Mouse (Mus musculus) megakaryocyte, embryonic 14.5 days (primary cell): ENCODE measurements around the gene B3galt6. TPM values are rescaled to one million over a fixed set of nuclear protein-coding genes. Genes with fewer than 3 reads are reported as not detected.

Source experiments
- H3K27me3 ChIP-seq: replicated peaks from 2 replicates; pipeline ENCODE3; 2012; ENCODE audit warnings: inconsistent platforms
- H3K36me3 ChIP-seq: replicated peaks from 2 replicates; pipeline ENCODE3; 2012; ENCODE audit warnings: low read length, inconsistent platforms, mixed read lengths
- H3K4me1 ChIP-seq: 2 replicates; pipeline ENCODE4 v1.6.1; 2012; ENCODE audit warnings: inconsistent platforms
- H3K4me3 ChIP-seq: replicated peaks from 2 replicates; pipeline ENCODE3; 2012; ENCODE audit warnings: moderate library complexity, mild to moderate bottlenecking, inconsistent platforms
- H3K9me3 ChIP-seq: 2 replicates; pipeline ENCODE4 v1.6.1; 2012; ENCODE audit warnings: inconsistent platforms
- FLI1 ChIP-seq: IDR thresholded peaks from 2 replicates; pipeline ENCODE4 v1.6.1; 2012; ENCODE audit warnings: low read length, inconsistent platforms, mixed read lengths
- GATA1 ChIP-seq: IDR thresholded peaks from 3 replicates; pipeline ENCODE4 v1.6.1; 2012; ENCODE audit warnings: mixed read lengths, low read length, inconsistent platforms, borderline replicate concordance
- polyA plus RNA-seq: library from polyadenylated mRNA; stranded (reverse); fragments of >175 nt; gene quantifications from 2 replicates; pipeline ENCODE4 v1.2.3, GENCODE M21; 2012; ENCODE audit warnings: low replicate concordance; ENCODE audit not compliant: insufficient read depth

Gene B3galt6
- polyA plus RNA-seq: 3.3 and 5.3 TPM in 2 replicates

- Histone ChIP-seq H3K4me3 (peak within 1 kb of the TSS; percentile 99), H3K9me3 (no peaks in the 10 kb centered on the region), H3K4me1 (peaks cover 55% of the 10 kb centered on the region), H3K36me3 (peaks cover 30% of the 10 kb centered on the region), H3K27me3 (no peaks in the 10 kb centered on the region)
- TF ChIP-seq FLI1 (no peak), GATA1 (no peak)
These were observed at the start of gene B3galt6, which contains the start of gene Sdf4 for GRCm38 (mm10) chr4:155992241-155992905. Gene B3galt6, minus strand, starts transcription at chr4:155992649. Gene Sdf4, plus strand, starts transcription at chr4:155992872.

- Histone ChIP-seq H3K9me3 (no peaks in the 10 kb centered on the region), H3K4me1 (peaks cover 62% of the 10 kb centered on the region), H3K27me3 (peaks cover 21% of the 10 kb centered on the region), H3K4me3 (peak overlapping the region; percentile 79), H3K36me3 (peaks cover 11% of the 10 kb centered on the region)
- TF ChIP-seq GATA1 (no peak), FLI1 (no peak)
These were observed 42.5 kb upstream of the B3galt6 start for GRCm38 (mm10) chr4:156034901-156035300.

GRCm38 (mm10) chr4:156034301-156034700, 41.9 kb upstream of the B3galt6 start:
- H3K4me1 ChIP-seq: peaks cover 68% of the 10 kb centered on the region
- TF ChIP-seq FLI1: no peak
- TF ChIP-seq GATA1: no peak

GRCm38 (mm10) chr4:156033476-156034119, 41.1 kb upstream of the B3galt6 start:
- H3K4me1 ChIP-seq: peaks cover 74% of the 10 kb centered on the region
- peaks cover 22% of the 10 kb centered on the region for H3K36me3 ChIP-seq
- no peaks in the 10 kb centered on the region for H3K9me3 ChIP-seq
- H3K4me3 ChIP-seq: peak overlapping the region; percentile 95
- TF ChIP-seq FLI1: no peak
- TF ChIP-seq GATA1: no peak
- H3K27me3 ChIP-seq: peaks cover 21% of the 10 kb centered on the region

More at GRCm38 (mm10) chr4:156034301-156034700, 41.9 kb upstream of the B3galt6 start:
- Histone ChIP-seq H3K9me3 (no peaks in the 10 kb centered on the region), H3K27me3 (peaks cover 21% of the 10 kb centered on the region), H3K36me3 (peaks cover 15% of the 10 kb centered on the region), H3K4me3 (no peak overlapping the region)

- Histone ChIP-seq H3K4me1 (peaks cover 81% of the 10 kb centered on the region), H3K4me3 (peak overlapping the region; percentile 95), H3K36me3 (peaks cover 29% of the 10 kb centered on the region), H3K9me3 (no peaks in the 10 kb centered on the region), H3K27me3 (peaks cover 21% of the 10 kb centered on the region)
- TF ChIP-seq GATA1 (no peak), FLI1 (no peak)
These were observed 40.4 kb upstream of the B3galt6 start for GRCm38 (mm10) chr4:156032856-156033255.

- H3K9me3 ChIP-seq: no peaks in the 10 kb centered on the region
- H3K27me3 ChIP-seq: peaks cover 21% of the 10 kb centered on the region
- no peak for TF ChIP-seq GATA1
- no peak for TF ChIP-seq FLI1
- peaks cover 40% of the 10 kb centered on the region for H3K36me3 ChIP-seq
- H3K4me3 ChIP-seq: peak overlapping the region; percentile 95
- peaks cover 92% of the 10 kb centered on the region for H3K4me1 ChIP-seq
These were observed 39.3 kb upstream of the B3galt6 start for GRCm38 (mm10) chr4:156031593-156032391.

GRCm38 (mm10) chr4:156031255-156031592, 38.8 kb upstream of the B3galt6 start:
- Histone ChIP-seq H3K4me3 (peak overlapping the region; percentile 95), H3K4me1 (peaks cover 97% of the 10 kb centered on the region)
- TF ChIP-seq FLI1 (no peak), GATA1 (no peak)

GRCm38 (mm10) chr4:156030651-156031118, 38.2 kb upstream of the B3galt6 start:
- peak overlapping the region; percentile 95 for H3K4me3 ChIP-seq
- no peaks in the 10 kb centered on the region for H3K9me3 ChIP-seq
- H3K27me3 ChIP-seq: peaks cover 15% of the 10 kb centered on the region
- no peak for TF ChIP-seq GATA1
- no peak for TF ChIP-seq FLI1
- H3K4me1 ChIP-seq: peaks cover 97% of the 10 kb centered on the region
- peaks cover 51% of the 10 kb centered on the region for H3K36me3 ChIP-seq

More at GRCm38 (mm10) chr4:156031255-156031592, 38.8 kb upstream of the B3galt6 start:
- no peaks in the 10 kb centered on the region for H3K9me3 ChIP-seq
- peaks cover 20% of the 10 kb centered on the region for H3K27me3 ChIP-seq
- H3K36me3 ChIP-seq: peaks cover 45% of the 10 kb centered on the region

- TF ChIP-seq FLI1 (no peak), GATA1 (no peak)
- Histone ChIP-seq H3K4me1 (peaks cover 79% of the 10 kb centered on the region), H3K36me3 (peaks cover 67% of the 10 kb centered on the region), H3K9me3 (no peaks in the 10 kb centered on the region), H3K4me3 (no peak overlapping the region), H3K27me3 (no peaks in the 10 kb centered on the region)
These were observed 36.1 kb upstream of the B3galt6 start for GRCm38 (mm10) chr4:156028580-156028979.

GRCm38 (mm10) chr4:156026013-156026412, 33.6 kb upstream of the B3galt6 start, which contains the start of gene Tnfrsf18:
Gene Tnfrsf18, plus strand, starts transcription at chr4:156026164.
- Histone ChIP-seq H3K27me3 (no peaks in the 10 kb centered on the region), H3K4me1 (peaks cover 69% of the 10 kb centered on the region), H3K9me3 (no peaks in the 10 kb centered on the region), H3K36me3 (peaks cover 91% of the 10 kb centered on the region), H3K4me3 (peak within 1 kb of the TSS; percentile 57)
- TF ChIP-seq FLI1 (no peak), GATA1 (no peak)
